Mouse (Mus musculus) heart, embryonic 12.5 days (tissue): Measurements from ENCODE around the gene Csnk1g2. TPM values are rescaled to one million over a fixed set of nuclear protein-coding genes. Genes with fewer than 3 reads are reported as not detected.

ENCODE experiments used
- ATAC-seq: fragments of 200-750 bp; cut with Nextera tagmentation; 2 replicates; pipeline ENCODE4 v1.8.0; 2017; ENCODE audit warnings: moderate TSS enrichment, moderate library complexity; ENCODE audit not compliant: insufficient number of reproducible peaks, low FRiP score
- H3K27ac ChIP-seq: fragments of 300-500 bp; sonication (generic); 2 replicates; pipeline ENCODE4 v1.5.1; 2016; ENCODE audit warnings: mild to moderate bottlenecking, moderate library complexity; ENCODE audit not compliant: poor library complexity, severe bottlenecking
- H3K27me3 ChIP-seq: fragments of 300-500 bp; sonication (generic); replicated peaks from 2 replicates; pipeline ENCODE4 v1.6.1; 2016; ENCODE audit warnings: mild to moderate bottlenecking, moderate library complexity
- H3K36me3 ChIP-seq: fragments of 300-500 bp; sonication (generic); 2 replicates; pipeline ENCODE4 v1.6.1; 2016; ENCODE audit warnings: mild to moderate bottlenecking, moderate library complexity
- H3K4me1 ChIP-seq: fragments of 300-500 bp; sonication (generic); replicated peaks from 2 replicates; pipeline ENCODE4 v1.6.1; 2016; ENCODE audit warnings: mild to moderate bottlenecking
- H3K4me2 ChIP-seq: fragments of 300-500 bp; sonication (generic); 2 replicates; pipeline ENCODE4 v1.6.1; 2016; ENCODE audit warnings: mild to moderate bottlenecking, moderate library complexity
- H3K4me3 ChIP-seq: fragments of 300-500 bp; sonication (generic); 2 replicates; pipeline ENCODE4 v1.5.1; 2016; ENCODE audit warnings: mild to moderate bottlenecking
- H3K9ac ChIP-seq: fragments of 300-500 bp; sonication (generic); 2 replicates; pipeline ENCODE4 v1.6.1; 2016; ENCODE audit warnings: mild to moderate bottlenecking, moderate library complexity
- H3K9me3 ChIP-seq: fragments of 300-500 bp; sonication (generic); replicated peaks from 2 replicates; pipeline ENCODE4 v1.6.1; 2016; ENCODE audit warnings: mild to moderate bottlenecking, moderate library complexity
- WGBS: fragments of 180-500 bp; shearing (Covaris S2); methylation state at CpG from one replicate; pipeline ENCODE4 v1.1.7; 2016; 5-methylcytosine and 5-hydroxymethylcytosine counted together
- polyA plus RNA-seq: library from polyadenylated mRNA; unstranded; fragments of >200 nt; fragmentation: Nextera tagmentation; extraction: Ambion mirVana; gene quantifications from 2 replicates; pipeline ENCODE4 v1.2.1, GENCODE M21; 2016

The Csnk1g2 gene
- polyA plus RNA-seq, 1 experiment from 2014 or later = 131 TPM

DNA sequence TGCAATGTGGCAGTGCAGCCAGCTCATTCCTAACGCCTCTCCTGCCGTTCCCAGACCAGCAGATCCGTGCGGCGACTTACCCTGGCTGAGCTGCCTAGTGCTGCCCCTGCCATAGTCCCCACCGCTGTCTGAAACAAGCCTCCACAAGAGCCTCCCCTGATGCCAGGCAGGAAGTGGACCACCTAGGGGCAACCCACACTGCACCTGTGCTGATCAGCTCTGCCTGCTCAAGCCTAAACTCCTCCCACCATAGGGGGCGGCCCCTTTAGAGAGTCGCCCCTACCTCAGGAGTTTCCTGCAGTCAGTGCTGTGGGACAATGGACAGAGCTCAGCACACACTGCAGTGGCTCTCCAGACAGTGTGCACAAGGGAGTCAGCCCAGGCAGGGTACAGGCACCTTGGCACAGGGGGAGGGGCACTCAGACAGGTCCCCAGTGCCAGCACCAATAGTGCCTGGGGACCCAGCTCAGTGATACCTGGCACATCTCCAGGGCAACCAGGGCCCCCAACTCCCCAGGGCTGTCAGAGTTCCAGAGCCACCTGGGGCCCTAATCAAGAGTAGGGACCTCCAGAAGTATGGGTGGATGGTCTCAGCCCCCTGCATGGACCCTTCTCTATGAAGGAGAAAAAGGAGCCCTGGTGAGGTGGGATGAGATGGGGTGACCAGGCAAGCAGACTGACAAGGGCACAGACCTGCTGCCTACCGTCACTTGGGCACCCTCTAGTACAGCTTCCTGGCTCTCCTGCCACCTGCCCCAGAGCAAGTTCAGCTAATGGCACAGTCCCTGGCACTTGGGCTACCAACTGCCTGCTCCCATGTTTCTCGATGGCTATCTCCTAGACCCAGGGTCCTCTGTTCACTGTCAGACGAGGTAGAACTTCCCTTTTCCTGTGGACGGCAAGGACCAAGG, 37.7 kb upstream of the Csnk1g2 start:
- Histone ChIP-seq H3K36me3 (peaks cover 53% of the 10 kb centered on the region), H3K4me3 (no peak overlapping the region), H3K9me3 (no peaks in the 10 kb centered on the region), H3K27ac (0 out of 2 replicates have a peak overlapping the region, but pooled peaks have one; percentile 11), H3K4me1 (peaks cover 52% of the 10 kb centered on the region), H3K9ac (peak overlapping the region; percentile 25; the same call in 1 of the 2 replicates), H3K4me2 (peak overlapping the region; percentile 27), H3K27me3 (no peaks in the 10 kb centered on the region)
- WGBS = 80% methylated on average over 12 of the region's 12 CpGs
- 0 out of 2 replicates have a peak, but pooled peaks have one; percentile 8 for ATAC-seq

- H3K27me3 ChIP-seq = no peaks in the 10 kb centered on the region
- WGBS = 93% methylated on average over 8 of the region's 8 CpGs
- no peaks in the 10 kb centered on the region for H3K9me3 ChIP-seq
- H3K4me2 ChIP-seq = peak overlapping the region; percentile 27
- H3K4me3 ChIP-seq = no peak overlapping the region
- H3K27ac ChIP-seq = no peak overlapping the region
- H3K36me3 ChIP-seq = peaks cover 53% of the 10 kb centered on the region
- peak overlapping the region; percentile 25 for H3K9ac ChIP-seq
- peaks cover 52% of the 10 kb centered on the region for H3K4me1 ChIP-seq
- no peak for ATAC-seq
Measured at GRCm38 (mm10) chr10:80585581-80585980, 37.1 kb upstream of the Csnk1g2 start.

- ATAC-seq = no peak
- H3K4me3 ChIP-seq = no peak overlapping the region
- 91% methylated on average over 48 of the region's 51 CpGs for WGBS
- H3K36me3 ChIP-seq = peaks cover 47% of the 10 kb centered on the region
- H3K9me3 ChIP-seq = no peaks in the 10 kb centered on the region
- peak overlapping the region; percentile 52 for H3K27ac ChIP-seq
- no peaks in the 10 kb centered on the region for H3K27me3 ChIP-seq
- H3K4me1 ChIP-seq = peaks cover 52% of the 10 kb centered on the region
- H3K4me2 ChIP-seq = peak overlapping the region; percentile 27
- peak overlapping the region; percentile 5 for H3K9ac ChIP-seq
Measured at GRCm38 (mm10) chr10:80586407-80587304, 36.0 kb upstream of the Csnk1g2 start.

DNA sequence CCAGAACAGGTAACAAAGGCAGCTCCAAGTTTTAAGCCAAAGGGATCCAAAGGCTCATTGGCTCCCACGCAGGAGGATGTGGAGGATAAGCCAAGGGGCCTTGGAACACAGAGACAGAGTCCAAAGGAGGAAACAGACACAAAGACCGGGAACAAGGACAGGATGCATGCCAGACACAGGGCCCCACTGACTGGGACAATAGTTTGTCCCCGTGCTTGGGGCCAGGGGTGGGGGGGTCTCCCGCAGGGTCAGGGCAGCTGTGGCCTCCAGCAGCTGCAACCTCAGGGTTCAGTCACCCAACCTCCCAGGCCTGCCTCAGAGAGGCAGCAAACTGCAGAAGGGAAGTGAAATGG, 35.4 kb upstream of the Csnk1g2 start:
- Histone ChIP-seq H3K4me3 (no peak overlapping the region), H3K4me2 (peak overlapping the region; percentile 27), H3K36me3 (peaks cover 41% of the 10 kb centered on the region), H3K27me3 (no peaks in the 10 kb centered on the region), H3K9me3 (no peaks in the 10 kb centered on the region), H3K9ac (peak overlapping the region; percentile 5), H3K27ac (peak overlapping the region; percentile 52), H3K4me1 (peaks cover 52% of the 10 kb centered on the region)
- 0 out of 2 replicates have a peak, but pooled peaks have one; percentile 2 for ATAC-seq
- WGBS = 40% methylated on average over 3 of the region's 4 CpGs

DNA sequence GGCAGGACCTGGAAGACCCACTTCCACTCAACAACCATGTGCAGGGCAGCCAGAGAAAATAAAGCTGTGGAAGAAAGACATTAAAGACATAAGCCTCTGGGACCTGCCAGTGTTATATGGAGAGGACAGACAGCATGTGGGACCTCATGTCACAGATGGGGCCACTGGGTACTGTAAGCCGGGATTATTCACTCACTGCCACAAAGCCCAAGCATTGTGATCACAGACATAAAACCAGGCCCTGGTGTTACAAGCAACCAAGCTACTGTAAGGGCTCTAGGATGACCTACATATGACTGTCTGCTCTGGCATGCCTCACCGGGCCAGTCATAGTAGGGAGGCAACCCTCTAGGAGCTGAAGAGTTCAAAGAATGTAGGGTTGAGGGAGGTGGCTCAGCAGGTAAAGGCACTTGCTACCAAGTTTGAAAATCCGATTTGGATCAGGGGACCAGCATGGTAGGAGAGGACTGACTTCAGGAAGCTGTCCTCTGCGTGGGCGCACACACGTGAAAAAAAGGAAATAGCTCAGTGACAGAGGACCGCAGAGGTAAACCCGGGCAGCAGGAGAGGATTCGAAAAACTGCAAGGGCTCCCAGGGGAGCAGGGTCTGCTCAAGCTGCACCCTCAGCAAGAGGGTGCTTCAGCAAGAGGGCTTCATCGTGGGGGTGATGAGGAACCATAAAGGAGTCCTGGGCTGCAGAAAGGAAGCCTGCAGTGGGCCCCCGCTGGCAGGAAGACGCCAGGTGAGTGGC, 33.3 kb upstream of the Csnk1g2 start:
- H3K36me3 ChIP-seq = peaks cover 24% of the 10 kb centered on the region
- H3K27me3 ChIP-seq = no peaks in the 10 kb centered on the region
- WGBS = 13% methylated on average over 12 of the region's 12 CpGs
- H3K27ac ChIP-seq = peak overlapping the region; percentile 49
- H3K4me1 ChIP-seq = peaks cover 49% of the 10 kb centered on the region
- no peaks in the 10 kb centered on the region for H3K9me3 ChIP-seq
- no peak for ATAC-seq
- H3K4me3 ChIP-seq = peak overlapping the region; percentile 76
- H3K4me2 ChIP-seq = peak overlapping the region; percentile 89
- H3K9ac ChIP-seq = peak overlapping the region; percentile 92

DNA sequence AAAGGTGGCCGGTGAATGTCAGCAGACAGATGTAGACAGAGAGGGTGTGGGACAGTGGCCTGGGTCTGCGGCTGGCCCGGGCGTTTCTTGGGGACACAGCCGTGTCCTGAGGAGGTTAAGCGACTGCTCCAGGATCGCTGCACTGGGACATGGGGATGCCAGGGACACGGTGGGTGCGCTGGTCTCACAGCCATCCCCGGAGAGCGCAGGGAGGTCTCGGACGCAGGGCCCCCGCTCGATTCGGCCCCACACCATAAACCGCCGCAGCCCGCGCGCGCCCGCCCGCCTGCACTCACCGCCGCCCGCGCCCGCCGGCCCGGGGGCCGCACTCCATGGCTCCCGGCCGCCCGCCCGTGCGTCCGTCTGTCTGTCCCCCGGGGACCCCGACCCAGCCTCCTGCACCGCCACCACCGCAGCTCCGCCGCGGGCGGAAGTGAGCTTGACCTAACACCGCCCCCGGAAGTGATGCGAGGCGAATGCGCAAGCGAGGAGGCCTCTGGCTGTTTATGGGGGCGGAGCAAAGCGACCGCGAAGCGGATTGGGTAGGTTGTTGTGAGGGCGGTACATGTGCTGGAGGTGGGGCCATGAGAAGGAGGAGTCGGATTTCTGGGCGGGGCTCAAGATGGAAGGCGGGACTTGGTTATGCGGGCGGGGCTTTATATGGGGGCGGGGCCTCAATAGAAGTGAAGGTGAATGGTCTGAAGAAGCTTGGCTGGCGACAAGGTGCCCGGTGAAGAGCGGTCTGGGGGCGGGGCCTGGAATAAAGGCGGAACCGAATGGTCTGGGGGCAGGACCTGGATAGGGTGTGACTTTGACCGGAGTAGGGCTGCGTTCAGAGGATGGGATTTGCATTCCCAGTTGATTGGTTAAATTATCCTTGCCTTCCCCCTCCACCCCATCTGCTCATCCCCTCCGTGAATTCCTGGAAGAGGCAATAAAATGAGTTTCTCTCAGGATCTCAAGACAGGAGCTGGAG, 32.5 kb upstream of the Csnk1g2 start, which contains the start of gene Abhd17a:
Gene Abhd17a, minus strand, starts transcription at position 463 of the 976 bp plus-strand sequence.
- Histone ChIP-seq H3K36me3 (peaks cover 15% of the 10 kb centered on the region), H3K4me3 (peak within 1 kb of the TSS; percentile 76), H3K9ac (peak within 1 kb of the TSS; percentile 92), H3K9me3 (no peaks in the 10 kb centered on the region), H3K4me1 (peaks cover 40% of the 10 kb centered on the region), H3K4me2 (peak within 1 kb of the TSS; percentile 89), H3K27me3 (no peaks in the 10 kb centered on the region), H3K27ac (peak within 1 kb of the TSS; percentile 49)
- peak; percentile 97 for ATAC-seq
- WGBS = under 1% methylated on average over 65 of the region's 73 CpGs

GRCm38 (mm10) chr10:80596318-80596717, 26.3 kb upstream of the Csnk1g2 start:
- no peaks in the 10 kb centered on the region for H3K27me3 ChIP-seq
- ATAC-seq = no peak
- H3K4me3 ChIP-seq = no peak overlapping the region
- H3K9ac ChIP-seq = no peak overlapping the region
- no peaks in the 10 kb centered on the region for H3K9me3 ChIP-seq
- no peak overlapping the region for H3K27ac ChIP-seq
- no peaks in the 10 kb centered on the region for H3K36me3 ChIP-seq
- H3K4me1 ChIP-seq = no peaks in the 10 kb centered on the region
- H3K4me2 ChIP-seq = no peak overlapping the region
- 40% methylated on average over 4 of the region's 4 CpGs for WGBS

GRCm38 (mm10) chr10:80602698-80603325, 19.8 kb upstream of the Csnk1g2 start, which contains the start of the genes Scamp4 and Adat3:
Gene Scamp4 (plus strand): TSS chr10:80602872.
Gene Adat3 (plus strand): TSS chr10:80602880.
- peaks cover 23% of the 10 kb centered on the region for H3K4me1 ChIP-seq
- no peaks in the 10 kb centered on the region for H3K27me3 ChIP-seq
- under 1% methylated on average over 54 of the region's 54 CpGs for WGBS
- H3K4me3 ChIP-seq = peak within 1 kb of the TSS; percentile 74
- H3K27ac ChIP-seq = peak within 1 kb of the TSS; percentile 76
- peaks cover 19% of the 10 kb centered on the region for H3K36me3 ChIP-seq
- peak; percentile 94 for ATAC-seq
- peak within 1 kb of the TSS; percentile 93 for H3K4me2 ChIP-seq
- no peaks in the 10 kb centered on the region for H3K9me3 ChIP-seq
- H3K9ac ChIP-seq = peak within 1 kb of the TSS; percentile 81

GRCm38 (mm10) chr10:80603364-80603763, 19.3 kb upstream of the Csnk1g2 start:
- no peaks in the 10 kb centered on the region for H3K9me3 ChIP-seq
- H3K36me3 ChIP-seq = peaks cover 25% of the 10 kb centered on the region
- H3K4me1 ChIP-seq = peaks cover 23% of the 10 kb centered on the region
- H3K27ac ChIP-seq = peak overlapping the region; percentile 76
- peak overlapping the region; percentile 81 for H3K9ac ChIP-seq
- peak overlapping the region; percentile 74 for H3K4me3 ChIP-seq
- ATAC-seq = no peak
- H3K27me3 ChIP-seq = no peaks in the 10 kb centered on the region
- H3K4me2 ChIP-seq = peak overlapping the region; percentile 93
- WGBS = 31% methylated on average over 7 of the region's 7 CpGs
